Mouse (Mus musculus) stomach, postnatal 0 days (tissue): ENCODE data around the gene Serpine1.

Experiments used
- CTCF ChIP-seq: IDR thresholded peaks from 2 replicates; pipeline ENCODE4 v1.5.1; 2016; ENCODE audit warnings: antibody characterized with exemption, low read depth, mild to moderate bottlenecking, moderate library complexity
- EP300 ChIP-seq: optimal IDR thresholded peaks from 2 replicates; pipeline ENCODE3; 2016; ENCODE audit warnings: antibody characterized with exemption

GRCm38 (mm10) chr5:137076191-137076930 is 4.3 kb upstream of the Serpine1 start:
- TF ChIP-seq CTCF (no peak), EP300 (no peak)
